Mouse (Mus musculus) brain, embryonic 14.5 days (tissue): Measurements from ENCODE around the gene Itga4.

Source experiments
- CTCF ChIP-seq: fragments of 200-500 bp; IDR thresholded peaks from 2 replicates; pipeline ENCODE4 v1.5.1; 2012; ENCODE audit warnings: inconsistent platforms, mild to moderate bottlenecking, moderate library complexity, borderline replicate concordance; ENCODE audit not compliant: insufficient read depth, insufficient read length; ENCODE audit errors: extremely low read depth
- POLR2A ChIP-seq: fragments of 200-500 bp; IDR thresholded peaks from 2 replicates; pipeline ENCODE4 v1.6.1; 2012; ENCODE audit warnings: mild to moderate bottlenecking, inconsistent platforms, borderline replicate concordance; ENCODE audit not compliant: poor library complexity, insufficient read depth, insufficient read length, severe bottlenecking; ENCODE audit errors: extremely low read depth

GRCm38 (mm10) chr2:79235767-79236487 is 19.3 kb upstream of the Itga4 start:
- TF ChIP-seq CTCF (no peak), POLR2A (no peak)
